Mouse (Mus musculus): ENCODE measurements at regions not wholly inside any gene's neighbourhood (a gene's known extent, or its start where the extent isn't known, plus 50 kb on each side); places are given as distances from the start of the nearest gene placed in this dataset.

- Histone ChIP-seq H3K9ac (replicated peaks; ENCODE audit: low read length) (no peak overlapping the region), H3K36me3 (ENCODE audit: insufficient read depth, low read length) (no peaks in the 10 kb centered on the region), H3K4me2 (replicated peaks; ENCODE audit: low read depth, low read length) (peak overlapping the region; percentile 41; the same call in 1 of the 2 replicates), H3K27ac (ENCODE audit: low read length) (peak overlapping the region; percentile 97), H3K9me3 (ENCODE audit: low read length) (no peaks in the 10 kb centered on the region), H3K4me3 (ENCODE audit: low read length) (no peak overlapping the region), H3K27me3 (ENCODE audit: insufficient read depth, low read length) (peaks cover 18% of the 10 kb centered on the region), H3K4me1 (ENCODE audit: insufficient read depth, low read length) (peaks cover 65% of the 10 kb centered on the region)
- ATAC-seq (ENCODE audit: low FRiP score, low TSS enrichment) = no peak
- WGBS = 36% methylated on average over 19 of the region's 19 CpGs
These were observed 84.9 kb downstream of the Irs2 start for GRCm38 (mm10) chr8:10923071-10924000.

GRCm38 (mm10) chr8:10922209-10923030, 85.8 kb downstream of the Irs2 start:
- no peak overlapping the region for H3K4me2 ChIP-seq (replicated peaks; ENCODE audit: low read depth, low read length)

GRCm38 (mm10) chr8:10921439-10922191, 86.6 kb downstream of the Irs2 start:
- Histone ChIP-seq H3K4me2 (replicated peaks; ENCODE audit: low read depth, low read length) (no peak overlapping the region), H3K9me3 (ENCODE audit: low read length) (no peaks in the 10 kb centered on the region), H3K36me3 (ENCODE audit: insufficient read depth, low read length) (no peaks in the 10 kb centered on the region), H3K4me3 (ENCODE audit: low read length) (no peak overlapping the region), H3K9ac (replicated peaks; ENCODE audit: low read length) (0 out of 2 replicates have a peak overlapping the region, but pooled peaks have one; percentile 20), H3K4me1 (ENCODE audit: insufficient read depth, low read length) (peaks cover 55% of the 10 kb centered on the region), H3K27ac (ENCODE audit: low read length) (peak overlapping the region; percentile 75), H3K27me3 (ENCODE audit: insufficient read depth, low read length) (peaks cover 14% of the 10 kb centered on the region)
- ATAC-seq (ENCODE audit: low FRiP score, low TSS enrichment) = no peak
- 49% methylated on average over 11 of the region's 11 CpGs for WGBS

More at GRCm38 (mm10) chr8:10922209-10923030, 85.8 kb downstream of the Irs2 start:
- Histone ChIP-seq H3K9me3 (ENCODE audit: low read length) (no peaks in the 10 kb centered on the region), H3K36me3 (ENCODE audit: insufficient read depth, low read length) (no peaks in the 10 kb centered on the region), H3K4me3 (ENCODE audit: low read length) (no peak overlapping the region), H3K27me3 (ENCODE audit: insufficient read depth, low read length) (peaks cover 18% of the 10 kb centered on the region), H3K4me1 (ENCODE audit: insufficient read depth, low read length) (peaks cover 62% of the 10 kb centered on the region), H3K27ac (ENCODE audit: low read length) (peak overlapping the region; percentile 97), H3K9ac (replicated peaks; ENCODE audit: low read length) (0 out of 2 replicates have a peak overlapping the region, but pooled peaks have one; percentile 20)
- ATAC-seq (ENCODE audit: low FRiP score, low TSS enrichment) = no peak; the same call in 1 of the 2 replicates
- WGBS = 37% methylated on average over 12 of the region's 12 CpGs

- Histone ChIP-seq H3K9me3 (ENCODE audit: low read length) (no peaks in the 10 kb centered on the region), H3K4me1 (ENCODE audit: insufficient read depth, low read length) (peaks cover 35% of the 10 kb centered on the region), H3K4me3 (ENCODE audit: low read length) (no peak overlapping the region), H3K9ac (replicated peaks; ENCODE audit: low read length) (no peak overlapping the region), H3K4me2 (replicated peaks; ENCODE audit: low read depth, low read length) (no peak overlapping the region), H3K27ac (ENCODE audit: low read length) (no peak overlapping the region), H3K36me3 (ENCODE audit: insufficient read depth, low read length) (no peaks in the 10 kb centered on the region), H3K27me3 (ENCODE audit: insufficient read depth, low read length) (peaks cover 14% of the 10 kb centered on the region)
- no peak for ATAC-seq (ENCODE audit: low FRiP score, low TSS enrichment)
- 85% methylated on average over 5 of the region's 5 CpGs for WGBS
These were observed 88.6 kb downstream of the Irs2 start for GRCm38 (mm10) chr8:10919620-10920019.

- no peaks in the 10 kb centered on the region for H3K36me3 ChIP-seq (ENCODE audit: insufficient read depth, low read length)
- no peak overlapping the region for H3K4me2 ChIP-seq (replicated peaks; ENCODE audit: low read depth, low read length)
- H3K27me3 ChIP-seq (ENCODE audit: insufficient read depth, low read length) = peaks cover 14% of the 10 kb centered on the region
- no peaks in the 10 kb centered on the region for H3K9me3 ChIP-seq (ENCODE audit: low read length)
- 86% methylated on average over 5 of the region's 5 CpGs for WGBS
- no peak overlapping the region for H3K9ac ChIP-seq (replicated peaks; ENCODE audit: low read length)
- H3K4me3 ChIP-seq (ENCODE audit: low read length) = no peak overlapping the region
- no peak for ATAC-seq (ENCODE audit: low FRiP score, low TSS enrichment)
- no peak overlapping the region for H3K27ac ChIP-seq (ENCODE audit: low read length)
- peaks cover 24% of the 10 kb centered on the region for H3K4me1 ChIP-seq (ENCODE audit: insufficient read depth, low read length)
These were observed 89.7 kb downstream of the Irs2 start for GRCm38 (mm10) chr8:10918403-10919035.

GRCm38 (mm10) chr8:10914616-10915015, 93.6 kb downstream of the Irs2 start:
- no peak overlapping the region for H3K9ac ChIP-seq (replicated peaks; ENCODE audit: low read length)
- H3K4me3 ChIP-seq (ENCODE audit: low read length) = no peak overlapping the region
- H3K4me2 ChIP-seq (replicated peaks; ENCODE audit: low read depth, low read length) = no peak overlapping the region
- H3K4me1 ChIP-seq (ENCODE audit: insufficient read depth, low read length) = peaks cover 7% of the 10 kb centered on the region; the same call in 1 of the 2 replicates
- peaks cover 9% of the 10 kb centered on the region for H3K27me3 ChIP-seq (ENCODE audit: insufficient read depth, low read length)
- no peak for ATAC-seq (ENCODE audit: low FRiP score, low TSS enrichment)
- H3K36me3 ChIP-seq (ENCODE audit: insufficient read depth, low read length) = no peaks in the 10 kb centered on the region
- WGBS = 58% methylated on average over 8 of the region's 8 CpGs
- no peak overlapping the region for H3K27ac ChIP-seq (ENCODE audit: low read length)
- no peaks in the 10 kb centered on the region for H3K9me3 ChIP-seq (ENCODE audit: low read length)

GRCm38 (mm10) chr8:10912436-10912835, 95.8 kb downstream of the Irs2 start:
- Histone ChIP-seq H3K9ac (replicated peaks; ENCODE audit: low read length) (no peak overlapping the region), H3K36me3 (ENCODE audit: insufficient read depth, low read length) (no peaks in the 10 kb centered on the region), H3K4me3 (ENCODE audit: low read length) (no peak overlapping the region), H3K27me3 (ENCODE audit: insufficient read depth, low read length) (no peaks in the 10 kb centered on the region), H3K4me1 (ENCODE audit: insufficient read depth, low read length) (peaks cover 7% of the 10 kb centered on the region; the same call in 1 of the 2 replicates), H3K27ac (ENCODE audit: low read length) (no peak overlapping the region), H3K9me3 (ENCODE audit: low read length) (no peaks in the 10 kb centered on the region), H3K4me2 (replicated peaks; ENCODE audit: low read depth, low read length) (no peak overlapping the region)
- no peak for ATAC-seq (ENCODE audit: low FRiP score, low TSS enrichment)
- WGBS = 42% methylated on average over 2 of the region's 2 CpGs

GRCm38 (mm10) chr8:10911371-10911770, 96.9 kb downstream of the Irs2 start:
- 79% methylated on average over 4 of the region's 4 CpGs for WGBS
- no peaks in the 10 kb centered on the region for H3K27me3 ChIP-seq (ENCODE audit: insufficient read depth, low read length)
- H3K9ac ChIP-seq (replicated peaks; ENCODE audit: low read length) = no peak overlapping the region
- H3K27ac ChIP-seq (ENCODE audit: low read length) = no peak overlapping the region
- no peaks in the 10 kb centered on the region for H3K36me3 ChIP-seq (ENCODE audit: insufficient read depth, low read length)
- no peak overlapping the region for H3K4me3 ChIP-seq (ENCODE audit: low read length)
- no peak for ATAC-seq (ENCODE audit: low FRiP score, low TSS enrichment)
- H3K9me3 ChIP-seq (ENCODE audit: low read length) = no peaks in the 10 kb centered on the region
- peaks cover 7% of the 10 kb centered on the region; the same call in 1 of the 2 replicates for H3K4me1 ChIP-seq (ENCODE audit: insufficient read depth, low read length)
- H3K4me2 ChIP-seq (replicated peaks; ENCODE audit: low read depth, low read length) = no peak overlapping the region

GRCm38 (mm10) chr8:10910954-10911353, 97.3 kb downstream of the Irs2 start:
- no peak for ATAC-seq (ENCODE audit: low FRiP score, low TSS enrichment)
- H3K36me3 ChIP-seq (ENCODE audit: insufficient read depth, low read length) = no peaks in the 10 kb centered on the region
- H3K4me3 ChIP-seq (ENCODE audit: low read length) = no peak overlapping the region
- no peak overlapping the region for H3K9ac ChIP-seq (replicated peaks; ENCODE audit: low read length)
- 78% methylated on average over 6 of the region's 6 CpGs for WGBS
- 0 out of 2 replicates have a peak overlapping the region, but pooled peaks have one; percentile 27 for H3K27ac ChIP-seq (ENCODE audit: low read length)
- no peak overlapping the region for H3K4me2 ChIP-seq (replicated peaks; ENCODE audit: low read depth, low read length)
- H3K27me3 ChIP-seq (ENCODE audit: insufficient read depth, low read length) = no peaks in the 10 kb centered on the region
- H3K4me1 ChIP-seq (ENCODE audit: insufficient read depth, low read length) = peaks cover 7% of the 10 kb centered on the region; the same call in 1 of the 2 replicates
- no peaks in the 10 kb centered on the region for H3K9me3 ChIP-seq (ENCODE audit: low read length)

All from kidney, embryonic 16.5 days (tissue).